Mouse (Mus musculus): Measurements from ENCODE around the gene Il16. TPM values are rescaled to one million over a fixed set of nuclear protein-coding genes. Genes with fewer than 3 reads are reported as not detected.

The Il16 gene
- polyA plus RNA-seq, 1 experiment from 2014 or later: 9.8 TPM

- peak overlapping the region; percentile 48 for H3K4me3 ChIP-seq (ENCODE audit: low read depth, low read length)
- H3K9me3 ChIP-seq (ENCODE audit: low read length): no peaks in the 10 kb centered on the region; the same call in 1 of the 2 replicates
- 24% methylated on average over 2 of the region's 2 CpGs for WGBS (ENCODE audit: insufficient replicate concordance)
- peak overlapping the region; percentile 54 for H3K4me2 ChIP-seq (ENCODE audit: low read depth, low read length)
- no peak for DNase-seq
- peak overlapping the region; percentile 67 for H3K27ac ChIP-seq (ENCODE audit: low read depth)
- H3K27me3 ChIP-seq (ENCODE audit: insufficient read depth, low read length): no peaks in the 10 kb centered on the region
- no peak for TF ChIP-seq EP300 (IDR thresholded peaks at IDR 0.05; ENCODE audit: low read depth)
- TF ChIP-seq CTCF (IDR thresholded peaks at IDR 0.05; ENCODE audit: low read depth): no peak
- H3K4me1 ChIP-seq (ENCODE audit: insufficient read depth): peaks cover 37% of the 10 kb centered on the region
- H3K9ac ChIP-seq (replicated peaks): peak overlapping the region; percentile 40
- peaks cover 13% of the 10 kb centered on the region for H3K36me3 ChIP-seq (replicated peaks; ENCODE audit: insufficient read depth, low read length)
- ATAC-seq: 0 out of 2 replicates have a peak, but pooled peaks have one; percentile 0
Measured at GRCm38 (mm10) chr7:83654196-83654595, 91.3 kb downstream of the Il16 start.

GRCm38 (mm10) chr7:83653605-83654051 is 91.9 kb downstream of the Il16 start:
- Histone ChIP-seq H3K9me3 (ENCODE audit: low read length) (no peaks in the 10 kb centered on the region; the same call in 1 of the 2 replicates), H3K4me2 (ENCODE audit: low read depth, low read length) (peak overlapping the region; percentile 54), H3K36me3 (replicated peaks; ENCODE audit: insufficient read depth, low read length) (peaks cover 18% of the 10 kb centered on the region), H3K27ac (ENCODE audit: low read depth) (peak overlapping the region; percentile 67), H3K27me3 (ENCODE audit: insufficient read depth, low read length) (no peaks in the 10 kb centered on the region), H3K4me3 (ENCODE audit: low read depth, low read length) (peak overlapping the region; percentile 48), H3K4me1 (ENCODE audit: insufficient read depth) (peaks cover 39% of the 10 kb centered on the region), H3K9ac (replicated peaks) (peak overlapping the region; percentile 40)
- ATAC-seq (peak; percentile 92), DNase-seq (no peak)
- peak; percentile 62; the same call in 1 of the 2 replicates for TF ChIP-seq EP300 (IDR thresholded peaks at IDR 0.05; ENCODE audit: low read depth)
- no peak for TF ChIP-seq CTCF (IDR thresholded peaks at IDR 0.05; ENCODE audit: low read depth)
- 32% methylated on average over 2 of the region's 2 CpGs for WGBS (ENCODE audit: insufficient replicate concordance)

GRCm38 (mm10) chr7:83652498-83652897 is 93.0 kb downstream of the Il16 start:
- H3K27ac ChIP-seq (ENCODE audit: low read depth): peak overlapping the region; percentile 67
- H3K4me1 ChIP-seq (ENCODE audit: insufficient read depth): peaks cover 38% of the 10 kb centered on the region
- H3K9me3 ChIP-seq (ENCODE audit: low read length): no peaks in the 10 kb centered on the region; the same call in 1 of the 2 replicates
- DNase-seq (no peak), ATAC-seq (no peak)
- 0 out of 2 replicates have a peak overlapping the region, but pooled peaks have one; percentile 11 for H3K4me3 ChIP-seq (ENCODE audit: low read depth, low read length)
- peaks cover 19% of the 10 kb centered on the region for H3K36me3 ChIP-seq (replicated peaks; ENCODE audit: insufficient read depth, low read length)
- H3K9ac ChIP-seq (replicated peaks): no peak overlapping the region
- H3K27me3 ChIP-seq (ENCODE audit: insufficient read depth, low read length): no peaks in the 10 kb centered on the region
- peak overlapping the region; percentile 54 for H3K4me2 ChIP-seq (ENCODE audit: low read depth, low read length)
- TF ChIP-seq CTCF (IDR thresholded peaks at IDR 0.05; ENCODE audit: low read depth): no peak
- TF ChIP-seq EP300 (IDR thresholded peaks at IDR 0.05; ENCODE audit: low read depth): no peak
- WGBS (ENCODE audit: insufficient replicate concordance): 62% methylated on average over 5 of the region's 5 CpGs

GRCm38 (mm10) chr7:83650638-83651037 is 94.9 kb downstream of the Il16 start:
- Histone ChIP-seq H3K36me3 (replicated peaks; ENCODE audit: insufficient read depth, low read length) (peaks cover 25% of the 10 kb centered on the region), H3K9me3 (ENCODE audit: low read length) (no peaks in the 10 kb centered on the region), H3K27me3 (ENCODE audit: insufficient read depth, low read length) (no peaks in the 10 kb centered on the region), H3K4me1 (ENCODE audit: insufficient read depth) (peaks cover 33% of the 10 kb centered on the region), H3K9ac (replicated peaks) (no peak overlapping the region), H3K4me3 (ENCODE audit: low read depth, low read length) (0 out of 2 replicates have a peak overlapping the region, but pooled peaks have one; percentile 13), H3K4me2 (ENCODE audit: low read depth, low read length) (peak overlapping the region; percentile 54), H3K27ac (ENCODE audit: low read depth) (peak overlapping the region; percentile 58)
- 27% methylated on average over 5 of the region's 5 CpGs for WGBS (ENCODE audit: insufficient replicate concordance)
- ATAC-seq (no peak), DNase-seq (no peak)
- no peak for TF ChIP-seq EP300 (IDR thresholded peaks at IDR 0.05; ENCODE audit: low read depth)
- no peak for TF ChIP-seq CTCF (IDR thresholded peaks at IDR 0.05; ENCODE audit: low read depth)

- H3K36me3 ChIP-seq (replicated peaks; ENCODE audit: insufficient read depth, low read length): peaks cover 35% of the 10 kb centered on the region
- H3K4me3 ChIP-seq (ENCODE audit: low read depth, low read length): no peak overlapping the region
- no peak overlapping the region for H3K9ac ChIP-seq (replicated peaks)
- WGBS (ENCODE audit: insufficient replicate concordance): 70% methylated on average over 7 of the region's 7 CpGs
- H3K27me3 ChIP-seq (ENCODE audit: insufficient read depth, low read length): no peaks in the 10 kb centered on the region
- H3K4me2 ChIP-seq (ENCODE audit: low read depth, low read length): peak overlapping the region; percentile 54
- peaks cover 32% of the 10 kb centered on the region for H3K4me1 ChIP-seq (ENCODE audit: insufficient read depth)
- no peak for ATAC-seq
- no peaks in the 10 kb centered on the region for H3K9me3 ChIP-seq (ENCODE audit: low read length)
- DNase-seq: no peak
- 0 out of 2 replicates have a peak overlapping the region, but pooled peaks have one; percentile 23 for H3K27ac ChIP-seq (ENCODE audit: low read depth)
- TF ChIP-seq EP300 (IDR thresholded peaks at IDR 0.05; ENCODE audit: low read depth) (no peak), CTCF (IDR thresholded peaks at IDR 0.05; ENCODE audit: low read depth) (no peak)
Measured at GRCm38 (mm10) chr7:83648807-83649206, 96.7 kb downstream of the Il16 start.

GRCm38 (mm10) chr7:83645476-83645875 is 100.0 kb downstream of the Il16 start:
- DNase-seq (no peak), ATAC-seq (peak; percentile 24; the same call in 1 of the 2 replicates)
- H3K4me3 ChIP-seq (ENCODE audit: low read depth, low read length): no peak overlapping the region
- no peak overlapping the region for H3K4me2 ChIP-seq (ENCODE audit: low read depth, low read length)
- WGBS (ENCODE audit: insufficient replicate concordance): 53% methylated on average over 5 of the region's 5 CpGs
- TF ChIP-seq CTCF (IDR thresholded peaks at IDR 0.05; ENCODE audit: low read depth) (no peak), EP300 (IDR thresholded peaks at IDR 0.05; ENCODE audit: low read depth) (no peak)
- H3K27ac ChIP-seq (ENCODE audit: low read depth): 0 out of 2 replicates have a peak overlapping the region, but pooled peaks have one; percentile 22
- no peaks in the 10 kb centered on the region for H3K9me3 ChIP-seq (ENCODE audit: low read length)
- no peak overlapping the region for H3K9ac ChIP-seq (replicated peaks)
- H3K36me3 ChIP-seq (replicated peaks; ENCODE audit: insufficient read depth, low read length): peaks cover 58% of the 10 kb centered on the region
- no peaks in the 10 kb centered on the region for H3K27me3 ChIP-seq (ENCODE audit: insufficient read depth, low read length)
- H3K4me1 ChIP-seq (ENCODE audit: insufficient read depth): peaks cover 20% of the 10 kb centered on the region
